Mouse (Mus musculus) retina, postnatal 7 days (tissue): Measurements from ENCODE around the gene Rnf111.
A peak's percentile ranks its signal among the peaks of the same experiment; 100 is the strongest.
"Not testable (repeated sequence)": the region's sequence is repeated elsewhere in the genome, so short reads cannot be mapped to it uniquely, and the experiment has no call there.

Experiments
- DNase-seq: peaks from one replicate; pipeline ENCODE4 v3.0.0-alpha.2; 2012; ENCODE audit warnings: low read depth, low spot score

Gene Rnf111

DNA sequence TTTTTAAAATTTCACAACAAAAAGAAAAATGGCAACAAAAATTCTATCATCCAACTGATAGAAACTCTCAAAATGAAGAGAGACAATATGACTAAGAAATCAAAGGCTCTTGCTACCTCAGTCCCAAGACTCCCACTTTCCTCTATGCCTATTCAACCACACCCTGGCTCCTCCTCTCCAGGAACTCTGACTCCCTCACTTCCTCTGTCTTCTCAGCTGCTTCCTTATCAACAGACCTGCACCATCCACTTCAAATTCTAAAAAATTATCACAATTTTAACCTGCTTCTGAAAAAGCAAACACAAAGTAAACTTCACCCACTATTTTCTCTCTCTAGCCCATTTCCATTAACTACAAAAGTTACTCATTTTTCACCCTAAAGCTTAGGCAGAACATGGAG is 6.5 kb downstream of the Rnf111 start:
- DNase-seq, result no peak

DNA sequence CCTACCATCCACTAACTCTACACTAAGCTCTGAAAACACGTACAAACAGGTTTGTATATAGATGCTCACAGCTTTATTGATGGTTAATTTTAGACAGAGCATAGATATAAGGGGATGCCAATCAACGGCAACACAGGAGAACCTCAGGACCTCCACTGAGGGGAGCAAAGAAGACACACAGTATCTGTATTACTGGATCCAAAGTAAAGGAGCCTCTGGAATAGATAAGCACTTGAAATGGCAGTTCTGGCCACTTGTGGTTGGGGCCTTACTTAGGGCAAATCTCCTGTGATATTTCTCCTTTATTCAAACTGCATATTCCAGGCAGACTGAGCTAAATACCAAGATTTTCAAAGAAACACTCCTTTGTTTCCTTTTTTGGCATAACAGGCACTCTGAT is 10.5 kb downstream of the Rnf111 start:
- DNase-seq, result no peak

DNA sequence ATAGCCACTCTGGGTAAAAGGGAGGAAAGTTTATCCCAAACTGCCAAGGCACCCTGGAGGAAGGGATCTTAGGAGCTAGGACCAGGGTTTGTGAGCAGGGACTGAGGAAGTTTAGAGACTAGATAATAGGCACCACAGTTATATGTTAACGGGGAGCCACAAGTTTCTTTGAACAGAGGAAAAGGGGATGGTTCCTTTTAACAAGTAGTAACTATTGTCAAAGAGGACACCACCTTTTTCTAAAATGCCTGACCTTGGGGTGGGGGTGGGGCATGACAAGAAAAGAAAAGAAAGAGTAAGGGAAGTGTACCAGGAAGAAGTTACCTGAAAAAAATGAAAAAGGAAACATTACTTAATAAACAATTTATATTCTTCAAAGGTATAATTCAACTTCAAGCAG is 12.3 kb downstream of the Rnf111 start:
- DNase-seq, result no peak

DNA sequence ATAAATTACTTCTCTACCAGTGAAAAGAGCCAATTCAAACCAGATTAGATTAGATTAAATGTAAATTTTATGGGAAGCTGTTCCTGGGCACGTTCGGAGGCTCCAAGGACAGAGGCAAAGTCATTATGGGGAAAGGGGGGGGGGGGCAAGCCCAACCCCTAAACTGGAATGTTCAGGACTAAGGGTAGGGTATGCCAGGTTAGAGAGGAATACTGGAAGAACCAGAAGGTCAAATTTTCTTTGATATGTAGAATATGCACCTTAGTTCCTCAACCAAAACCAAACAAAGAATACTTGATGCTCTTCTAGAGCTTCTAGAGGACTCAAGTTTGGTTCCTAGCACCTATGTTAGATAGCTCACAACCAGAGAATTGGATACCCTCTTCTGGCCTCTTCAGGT is 16.1 kb downstream of the Rnf111 start:
- DNase-seq, result no peak

DNA sequence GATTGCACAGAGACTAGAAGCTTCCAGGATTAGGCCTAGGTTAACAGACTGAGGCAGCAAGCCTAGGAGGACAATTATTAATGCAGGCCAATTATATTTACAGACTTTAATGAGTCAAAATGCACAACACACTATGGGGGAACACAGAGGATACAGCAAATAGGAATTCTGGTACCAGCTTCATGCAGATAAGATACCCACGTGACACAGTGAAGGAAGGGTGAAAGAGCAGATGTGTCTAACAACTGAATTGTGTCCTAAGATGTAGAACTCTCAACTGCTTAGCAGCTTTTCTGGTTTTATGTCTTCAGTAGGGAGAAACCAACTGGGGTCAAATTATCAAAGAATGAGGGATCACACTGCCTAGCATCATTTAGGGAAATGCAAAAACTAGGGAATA is 17.7 kb downstream of the Rnf111 start:
- no peak for DNase-seq

DNA sequence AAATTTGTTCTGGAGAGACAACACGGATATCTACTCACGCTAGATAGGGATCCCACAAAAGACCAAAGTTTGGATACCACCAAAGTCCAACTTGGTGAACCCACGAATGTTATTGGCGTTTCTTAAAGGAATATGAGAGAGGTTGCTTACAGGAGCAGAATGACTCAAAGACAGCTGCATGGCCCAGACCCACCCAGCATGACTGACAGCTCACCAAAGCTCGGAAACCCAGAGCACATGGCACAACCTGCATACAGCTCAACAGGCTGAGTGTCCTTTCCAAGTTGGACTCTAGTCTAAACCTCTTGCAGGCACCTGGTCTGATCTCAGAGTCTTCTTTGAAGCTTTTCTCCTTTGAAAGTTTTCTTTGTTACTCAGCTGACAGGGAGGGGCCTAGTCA is 20.0 kb downstream of the Rnf111 start:
- no peak for DNase-seq

DNA sequence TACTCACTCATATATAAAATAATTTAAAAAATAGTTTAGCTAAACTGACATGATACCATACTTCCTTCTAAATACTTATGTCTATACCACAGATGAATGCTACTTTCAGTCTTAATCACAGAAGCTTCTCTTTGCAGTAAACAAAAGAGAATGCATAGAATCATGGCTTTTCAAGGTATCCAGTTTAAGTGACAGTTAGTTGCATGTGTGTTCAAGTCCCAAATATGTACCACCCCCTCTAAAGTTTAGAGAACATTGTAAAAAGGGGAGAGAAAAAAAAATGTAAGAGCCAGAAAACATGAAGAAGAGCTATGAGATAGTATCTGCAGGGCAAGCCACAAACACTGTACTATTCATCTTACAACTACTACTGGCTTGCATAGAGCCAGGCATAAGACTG is 21.7 kb downstream of the Rnf111 start:
- DNase-seq, result no peak

DNA sequence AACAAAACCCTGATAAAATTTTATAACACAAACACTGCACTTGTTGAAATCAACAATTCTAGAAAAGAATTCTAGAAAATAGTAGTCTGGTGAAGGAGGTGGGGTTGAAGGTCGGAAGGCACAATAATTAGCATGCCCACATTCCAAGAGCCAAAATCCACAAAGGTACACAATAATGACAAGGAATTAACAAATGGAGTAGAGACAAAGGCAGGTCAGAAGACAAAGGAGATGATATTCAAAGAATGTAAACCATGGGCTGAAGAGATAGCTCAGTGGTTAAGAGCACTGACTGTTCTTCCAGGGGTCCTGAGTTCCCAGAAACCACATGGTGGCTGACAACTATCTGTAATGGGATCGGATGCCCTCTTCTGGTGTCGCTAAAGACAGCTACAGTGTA is 26.3 kb downstream of the Rnf111 start:
- no peak for DNase-seq

DNA sequence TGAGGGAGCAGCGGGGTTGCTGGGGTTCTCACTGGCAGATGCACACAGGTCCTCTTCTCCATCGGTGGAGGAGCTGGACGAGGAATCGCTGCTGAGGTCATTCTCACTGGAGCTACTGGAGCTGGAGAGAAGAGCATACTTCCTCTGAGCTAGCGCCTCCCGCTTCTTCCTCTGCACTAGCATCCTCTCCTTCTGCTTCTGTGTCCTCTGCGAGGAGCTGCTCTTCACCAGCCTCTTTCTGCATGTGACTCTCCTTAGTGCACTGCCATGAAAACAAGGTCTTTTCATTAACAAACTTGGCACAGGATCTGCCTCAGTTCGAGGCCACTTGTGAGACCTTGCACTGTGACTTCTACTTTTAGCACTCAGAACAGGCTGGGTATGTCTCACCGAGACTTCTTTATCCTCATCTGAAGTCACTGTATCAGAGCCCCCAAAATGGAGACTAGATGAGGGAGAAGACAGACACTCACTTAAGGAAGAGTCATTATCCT is 27.7 kb downstream of the Rnf111 start:
- no peak for DNase-seq

DNA sequence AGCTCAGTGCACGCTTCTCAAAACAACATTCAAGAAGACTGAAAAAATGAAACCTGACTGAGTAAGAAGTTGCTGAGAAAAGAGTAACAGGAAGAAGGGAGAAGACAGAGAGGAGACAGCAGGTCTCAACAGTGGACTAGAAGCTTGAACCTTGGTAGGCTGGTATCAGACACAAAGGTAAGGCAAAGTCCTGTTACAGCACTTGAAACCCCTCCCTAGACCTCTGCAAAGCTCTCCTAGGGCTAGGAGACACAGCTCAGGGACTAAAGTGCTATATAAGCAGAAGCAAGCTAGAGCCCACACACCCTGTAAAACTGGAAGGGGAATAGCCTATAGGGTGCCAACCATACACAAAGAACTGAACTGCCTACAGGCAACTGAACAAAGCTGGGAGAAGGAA is 30.1 kb downstream of the Rnf111 start:
- DNase-seq, result no peak

DNA sequence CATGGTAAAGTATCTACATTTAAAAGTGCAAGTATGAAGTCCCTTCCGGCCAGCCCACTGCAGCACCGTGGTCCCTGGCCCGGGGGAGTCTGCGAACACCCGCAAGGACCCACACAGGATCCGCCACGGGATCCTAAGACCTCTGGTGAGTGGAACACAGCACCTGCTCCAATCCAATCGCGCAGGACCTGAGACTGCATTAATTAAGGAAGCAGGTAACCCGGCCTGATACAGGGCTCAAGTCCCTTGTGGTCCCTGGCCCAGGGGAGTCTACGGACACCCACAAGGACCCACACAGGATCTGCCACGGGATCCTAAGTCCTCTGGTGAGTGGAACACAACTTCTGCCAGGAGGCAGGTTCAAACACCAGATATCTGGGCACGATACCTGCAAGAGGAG is 40.4 kb downstream of the Rnf111 start:
- DNase-seq, result not testable (repeated sequence)

DNA sequence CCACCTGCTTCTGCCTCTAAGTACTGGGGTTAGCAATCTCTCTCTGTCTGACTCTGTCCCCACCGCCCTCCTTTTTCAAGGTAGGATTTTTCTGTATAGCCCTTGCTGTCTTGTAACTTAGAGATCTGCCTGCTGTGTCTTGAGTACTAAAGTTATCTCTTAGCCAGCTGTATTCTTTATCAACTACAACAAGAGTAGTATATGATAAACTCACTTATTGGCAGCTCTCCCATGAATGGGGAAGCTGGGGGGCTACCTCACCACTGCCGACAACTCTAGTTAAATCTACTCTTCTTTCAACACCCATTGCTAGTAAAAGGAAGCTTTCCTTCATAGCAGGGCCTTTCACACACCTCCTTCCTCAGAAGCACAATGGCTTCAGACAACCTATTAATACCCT is 51.2 kb downstream of the Rnf111 start:
- DNase-seq, result no peak

DNA sequence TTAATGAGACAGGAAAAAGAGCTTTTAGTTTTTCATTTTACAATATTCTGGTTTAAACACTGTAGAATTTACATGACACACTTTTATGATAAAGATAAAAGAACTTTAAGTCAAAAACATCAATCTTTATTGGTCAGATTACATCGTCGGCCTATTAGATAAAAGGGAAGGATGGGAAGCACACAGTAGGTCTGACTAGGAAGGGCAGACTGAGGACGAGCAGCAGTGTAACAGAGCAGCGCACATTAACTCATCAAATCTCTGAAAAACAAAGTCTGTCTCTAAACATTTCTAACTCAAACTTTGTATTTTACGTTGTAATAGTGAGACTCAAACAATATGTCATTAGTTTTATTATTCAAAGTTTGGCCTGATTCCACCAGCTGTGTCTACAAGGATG is 54.5 kb downstream of the Rnf111 start:
- DNase-seq, result no peak

DNA sequence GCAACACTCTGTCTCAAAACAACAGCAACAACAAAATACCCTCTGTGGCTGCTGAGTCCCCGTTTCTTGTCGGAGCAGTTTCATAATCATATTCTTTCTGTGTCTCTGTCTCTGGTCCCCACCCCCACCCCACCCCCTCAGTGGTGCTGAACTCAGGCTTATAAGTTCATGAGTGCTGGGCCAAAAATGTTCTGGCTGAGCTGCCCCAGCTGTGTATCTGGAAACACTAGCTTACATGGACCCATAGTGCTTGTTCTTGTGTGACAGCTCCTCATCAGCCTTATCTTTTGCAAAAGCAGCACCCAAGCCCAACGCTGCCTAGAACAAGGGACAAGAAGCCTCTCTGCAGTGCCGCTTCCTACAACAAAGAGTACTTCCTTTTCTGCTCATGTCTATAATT is 63.6 kb downstream of the Rnf111 start:
- no peak for DNase-seq

DNA sequence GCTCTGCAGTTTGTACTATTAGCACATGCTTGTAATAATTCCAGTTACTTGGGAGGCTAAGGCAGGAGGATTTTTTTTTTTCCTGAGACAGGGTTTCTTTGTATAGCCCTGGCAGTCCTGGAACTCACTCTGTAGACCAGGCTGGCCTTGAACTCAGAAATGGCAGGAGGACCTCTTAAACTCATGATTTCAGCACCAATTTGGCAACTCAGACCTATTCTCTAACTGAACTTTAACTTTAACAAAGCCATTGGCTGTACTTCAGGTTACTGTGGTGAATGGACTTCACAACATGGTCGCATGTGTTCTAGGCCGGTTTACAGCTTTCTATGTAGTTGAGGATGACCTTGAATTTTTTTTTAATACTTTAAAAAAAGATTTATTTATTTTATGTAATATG is 80.9 kb downstream of the Rnf111 start:
- DNase-seq, result no peak

DNA sequence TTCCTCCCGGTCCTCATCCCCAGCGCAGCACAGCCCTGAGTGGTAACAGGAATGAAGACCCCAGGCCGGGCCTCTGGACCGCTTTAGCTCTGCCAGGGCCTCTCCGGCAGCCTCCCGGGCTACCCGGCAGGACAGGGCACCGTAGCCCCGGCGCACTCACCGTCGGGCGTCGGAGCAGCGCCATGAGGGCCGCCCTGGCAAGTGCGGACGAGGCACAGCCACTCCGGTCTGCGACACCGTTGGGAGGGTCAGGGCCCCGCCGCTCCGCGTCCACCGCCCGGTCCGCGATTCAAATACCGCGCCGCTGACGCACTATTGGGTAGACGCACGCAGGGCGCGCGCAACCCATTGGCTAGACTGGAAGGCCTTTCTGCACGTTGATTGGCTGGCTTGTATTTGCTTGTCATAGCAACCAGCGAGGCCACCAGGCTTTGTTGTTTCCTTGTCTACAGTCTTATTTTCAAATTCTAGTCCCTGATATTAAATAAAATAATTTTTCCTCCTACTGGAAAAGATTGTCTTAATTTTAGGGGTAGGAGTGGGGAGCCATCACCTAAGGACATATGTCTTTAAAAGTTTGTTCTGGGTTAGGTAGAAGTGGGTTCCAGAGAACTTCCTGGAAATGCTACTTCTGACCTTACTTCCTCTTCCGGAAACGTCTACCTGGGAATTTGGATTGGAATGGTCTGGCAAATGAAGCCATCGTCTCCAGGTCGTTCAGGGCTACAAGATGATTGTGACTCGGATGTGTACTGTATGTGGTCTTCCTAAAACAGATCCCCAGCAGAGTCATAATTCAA is 82.1 kb downstream of the Rnf111 start, which contains the start of gene Ccnb2:
Ccnb2 (minus strand) TSS at position 291 of the 800 bp plus-strand sequence.
- peak; percentile 70 for DNase-seq

DNA sequence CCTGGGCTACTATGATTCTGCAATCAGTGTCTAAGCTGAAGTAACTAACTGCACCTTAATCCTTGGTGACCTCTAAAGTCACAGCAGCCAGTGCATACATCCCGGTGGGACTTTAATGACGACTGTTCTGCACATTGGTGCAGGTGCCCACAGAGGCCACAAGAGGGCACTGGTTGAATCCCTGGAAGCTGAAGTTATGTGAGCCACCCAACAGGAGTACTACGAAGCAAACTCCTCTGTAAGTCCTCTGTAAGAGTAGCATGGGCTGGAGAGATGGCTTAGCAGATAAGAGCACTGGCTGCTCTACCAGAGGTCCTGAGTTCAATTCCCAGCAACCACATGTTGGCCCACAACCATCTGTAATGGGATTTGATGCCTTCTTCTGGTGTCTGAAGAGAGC is 87.1 kb downstream of the Rnf111 start:
- DNase-seq, result no peak

DNA sequence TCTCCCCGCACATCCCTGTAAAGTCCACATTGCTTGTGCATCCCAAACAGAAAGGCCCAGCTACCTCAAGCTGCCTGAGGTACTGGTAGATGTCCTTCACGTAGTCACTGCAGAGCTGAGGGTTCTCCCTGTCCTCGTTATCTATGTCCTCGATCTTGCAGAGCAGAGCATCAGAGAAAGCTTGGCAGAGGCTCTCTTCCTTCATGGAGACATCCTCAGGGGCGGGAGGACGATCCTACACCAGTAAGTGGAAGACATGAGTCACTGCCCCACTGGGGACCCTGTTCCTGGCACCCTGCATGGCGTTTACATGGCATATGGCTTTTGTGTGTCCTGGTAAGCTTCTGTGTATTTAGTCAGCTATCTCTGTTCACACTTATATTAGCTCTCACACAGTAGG is 90.5 kb downstream of the Rnf111 start:
- no peak for DNase-seq

DNA sequence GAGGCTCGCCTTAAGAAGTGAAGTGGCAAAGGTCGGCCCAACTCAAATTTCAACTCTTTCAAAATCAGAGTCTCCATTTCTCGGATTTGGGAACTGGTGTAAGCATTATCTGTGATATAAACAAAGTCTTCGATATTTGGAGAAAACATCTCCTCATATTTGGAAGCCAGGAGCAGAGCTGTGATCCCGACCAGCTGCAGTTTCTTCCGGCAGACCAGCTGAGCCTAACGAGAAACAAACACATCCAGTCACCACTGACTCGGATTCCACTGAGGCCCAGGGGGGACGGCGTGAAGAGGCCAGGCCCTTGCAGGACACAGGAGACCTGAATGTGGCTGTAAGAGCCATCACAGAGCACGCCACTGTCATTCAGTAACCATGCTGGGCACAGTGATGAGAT is 92.9 kb downstream of the Rnf111 start:
- DNase-seq, result no peak

DNA sequence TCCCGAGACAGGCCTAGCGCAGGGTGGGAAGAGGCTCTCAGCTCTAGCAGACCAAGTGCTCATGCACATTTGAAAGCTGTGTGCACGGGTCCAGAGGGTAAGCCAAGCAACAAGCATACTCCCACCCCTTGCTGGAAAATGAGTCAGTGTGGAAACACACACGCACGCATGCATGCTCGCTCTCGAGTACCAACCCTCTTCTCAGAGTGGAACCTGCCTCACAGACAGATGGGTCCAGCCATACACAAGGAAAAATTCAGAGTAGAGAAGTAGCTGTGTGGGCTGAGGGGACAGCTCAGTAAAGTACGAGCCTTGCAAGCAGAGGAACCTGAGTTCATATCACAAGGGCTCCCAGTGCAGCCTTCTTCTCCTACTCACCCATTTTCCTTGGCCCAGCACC is 93.8 kb downstream of the Rnf111 start:
- DNase-seq, result no peak

DNA sequence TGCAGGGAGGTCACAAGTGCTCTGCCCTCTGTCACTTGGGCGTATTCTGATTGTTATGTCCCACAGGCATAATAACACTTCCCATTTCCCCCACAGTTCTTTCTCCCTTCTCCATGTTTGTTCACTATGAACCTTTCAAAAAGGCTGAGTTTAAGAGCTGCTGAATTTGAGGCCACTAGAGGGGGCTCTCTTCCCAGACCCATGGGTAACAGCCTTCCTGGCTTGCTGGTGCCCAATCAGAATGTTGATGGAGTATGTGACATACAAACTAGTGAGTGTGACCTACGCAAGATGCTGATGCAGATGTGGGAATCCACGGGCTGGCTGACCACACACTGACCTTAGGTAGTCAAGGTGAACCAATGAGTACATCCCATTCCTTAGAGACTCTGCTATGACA is 94.7 kb downstream of the Rnf111 start:
- no peak for DNase-seq

DNA sequence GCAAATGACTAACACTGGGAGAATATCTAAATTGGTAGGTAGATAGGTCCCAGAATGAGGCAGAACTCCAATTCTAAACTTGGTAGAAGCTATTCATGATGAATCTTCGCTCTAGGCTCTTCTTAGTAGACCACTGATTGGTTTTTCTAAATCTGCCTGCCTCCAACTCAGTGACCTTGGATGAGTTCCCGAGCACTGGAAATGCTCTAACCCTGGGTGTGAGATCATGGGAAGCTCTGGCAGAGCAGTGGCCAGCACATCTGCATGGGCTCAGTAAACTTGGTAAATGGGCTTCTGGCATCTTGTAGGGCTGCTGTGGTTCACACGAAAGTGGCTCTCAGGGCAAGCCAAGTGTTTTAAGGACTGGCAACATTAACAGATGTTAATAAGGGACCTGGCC is 96.9 kb downstream of the Rnf111 start:
- no peak for DNase-seq

DNA sequence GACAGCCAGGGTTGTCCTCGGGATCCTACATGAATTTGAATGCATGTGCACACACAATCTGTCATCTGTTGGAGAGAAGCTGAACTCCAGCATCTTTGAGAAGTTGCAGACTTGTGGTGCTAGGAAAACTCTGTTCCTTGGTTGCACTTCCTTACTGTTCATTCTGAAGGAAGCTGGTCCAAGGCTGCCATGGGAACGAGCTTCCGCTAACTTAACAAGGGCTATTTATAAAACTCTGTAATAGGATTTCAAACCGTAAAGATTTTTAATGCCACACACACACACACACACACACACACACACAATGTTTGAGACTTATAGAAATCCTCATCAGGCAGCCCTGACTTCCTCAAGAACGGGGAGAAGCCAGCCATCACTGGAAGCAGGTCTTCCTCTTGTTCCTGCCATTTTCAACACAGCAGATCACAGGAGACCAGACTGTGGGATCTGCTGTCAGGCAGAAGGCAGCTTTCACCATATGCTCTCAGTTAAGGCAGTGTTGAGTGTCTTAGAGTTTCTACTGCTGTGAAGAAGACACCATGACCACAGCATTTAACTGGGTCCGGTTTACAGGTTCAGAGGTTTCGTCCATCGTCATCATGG is 101.5 kb downstream of the Rnf111 start:
- no peak for DNase-seq
